Mouse (Mus musculus) neural tube, embryonic 13.5 days (tissue): Measurements from ENCODE around the gene Msi2. TPM values are rescaled to one million over a fixed set of nuclear protein-coding genes. Genes with fewer than 3 reads are reported as not detected.

Experiments
- ATAC-seq: fragments of 200-750 bp; cut with Nextera tagmentation; 2 replicates; pipeline ENCODE4 v1.8.0; 2017; ENCODE audit warnings: low read depth, mild to moderate bottlenecking, moderate TSS enrichment, moderate library complexity
- H3K27ac ChIP-seq: fragments of 300-500 bp; sonication (generic); replicated peaks from 2 replicates; pipeline ENCODE4 v1.5.1; 2015; ENCODE audit warnings: moderate library complexity, mild to moderate bottlenecking, inconsistent platforms
- H3K27me3 ChIP-seq: fragments of 300-500 bp; sonication (generic); 2 replicates; pipeline ENCODE4 v1.6.1; 2015; ENCODE audit warnings: mild to moderate bottlenecking, inconsistent platforms
- H3K36me3 ChIP-seq: fragments of 300-500 bp; sonication (generic); 2 replicates; pipeline ENCODE4 v1.6.1; 2015; ENCODE audit warnings: mild to moderate bottlenecking, inconsistent platforms
- H3K4me1 ChIP-seq: fragments of 300-500 bp; sonication (generic); replicated peaks from 2 replicates; pipeline ENCODE4 v1.6.1; 2015; ENCODE audit warnings: inconsistent platforms
- H3K4me2 ChIP-seq: fragments of 300-500 bp; sonication (generic); 2 replicates; pipeline ENCODE4 v1.6.1; 2015; ENCODE audit warnings: inconsistent platforms, mild to moderate bottlenecking, moderate library complexity
- H3K4me3 ChIP-seq: fragments of 300-500 bp; sonication (generic); 2 replicates; pipeline ENCODE4 v1.5.1; 2015; ENCODE audit warnings: mild to moderate bottlenecking, inconsistent platforms
- H3K9ac ChIP-seq: fragments of 300-500 bp; sonication (generic); 2 replicates; pipeline ENCODE4 v1.6.1; 2015; ENCODE audit warnings: moderate library complexity, mild to moderate bottlenecking, inconsistent platforms
- H3K9me3 ChIP-seq: fragments of 300-500 bp; sonication (generic); 2 replicates; pipeline ENCODE4 v1.6.1; 2016; ENCODE audit warnings: inconsistent platforms
- WGBS: fragments of 180-500 bp; shearing (Covaris S2); methylation state at CpG from one replicate; pipeline ENCODE4 v1.1.7; 2015; 5-methylcytosine and 5-hydroxymethylcytosine counted together
- polyA plus RNA-seq: library from polyadenylated mRNA; unstranded; fragments of >200 nt; fragmentation: Nextera tagmentation; extraction: Ambion mirVana; gene quantifications from 2 replicates; pipeline ENCODE4 v1.2.1, GENCODE M21; 2015

The Msi2 gene
- polyA plus RNA-seq, 1 experiment from 2014 or later, result 20.9 TPM

DNA sequence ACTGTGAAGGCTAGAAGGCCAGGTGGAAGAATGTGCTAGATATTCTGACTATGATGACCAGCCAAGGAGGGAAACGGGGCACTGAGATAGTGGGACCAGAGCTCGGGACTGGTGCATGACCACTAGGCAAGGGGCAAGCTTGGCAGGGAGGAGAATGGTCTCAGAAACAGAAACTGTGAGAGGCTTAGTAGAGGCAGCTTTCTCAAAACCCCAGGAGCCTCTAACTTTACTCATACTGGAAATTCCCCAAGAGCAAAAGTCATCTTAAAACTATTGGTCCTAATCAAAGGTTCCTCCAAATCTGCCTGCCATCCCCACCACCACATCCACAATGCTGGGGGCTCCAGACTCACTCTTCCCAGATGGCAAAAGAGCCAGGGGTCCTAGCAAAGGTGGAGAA, 181.5 kb downstream of the Msi2 start:
- no peaks in the 10 kb centered on the region for H3K36me3 ChIP-seq
- no peak overlapping the region for H3K4me3 ChIP-seq
- H3K4me2 ChIP-seq, result no peak overlapping the region
- 98% methylated on average over 2 of the region's 2 CpGs for WGBS
- H3K27ac ChIP-seq, result peak overlapping the region; percentile 68
- H3K27me3 ChIP-seq, result no peaks in the 10 kb centered on the region
- ATAC-seq, result no peak
- peaks cover 82% of the 10 kb centered on the region for H3K4me1 ChIP-seq
- H3K9me3 ChIP-seq, result no peaks in the 10 kb centered on the region
- no peak overlapping the region for H3K9ac ChIP-seq

DNA sequence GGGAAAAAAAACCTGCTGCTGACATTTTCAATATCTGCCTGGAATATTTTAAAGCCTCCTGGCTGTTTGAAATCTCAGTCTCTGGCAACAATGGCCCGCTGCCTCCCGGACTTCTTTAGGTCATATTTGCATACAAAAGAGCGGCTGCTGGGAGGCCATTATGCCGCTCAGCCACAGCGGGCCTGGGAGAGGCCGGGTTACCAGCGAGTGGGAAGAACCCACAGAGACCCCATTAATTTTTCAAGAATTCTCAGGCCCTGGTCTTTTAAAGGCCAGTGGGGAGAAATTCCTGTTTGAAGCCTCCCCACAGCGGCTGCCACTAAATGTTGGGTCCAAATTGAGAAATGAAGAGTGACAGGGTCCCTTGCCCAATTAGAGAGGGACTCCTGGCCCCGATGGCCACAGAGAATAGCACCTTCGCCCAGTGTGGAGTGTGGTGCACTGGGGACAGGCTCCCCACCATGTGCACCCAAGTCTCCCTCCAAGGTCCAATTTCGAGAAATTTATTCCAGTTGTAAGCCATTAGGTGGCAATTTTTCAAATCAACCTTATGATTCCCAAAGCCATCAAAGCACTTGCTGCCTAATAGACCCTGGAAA, 183.9 kb downstream of the Msi2 start:
- Histone ChIP-seq H3K27me3 (no peaks in the 10 kb centered on the region), H3K4me1 (peaks cover 66% of the 10 kb centered on the region), H3K27ac (peak overlapping the region; percentile 74), H3K4me2 (peak overlapping the region; percentile 15; the same call in 1 of the 2 replicates), H3K36me3 (no peaks in the 10 kb centered on the region), H3K4me3 (no peak overlapping the region), H3K9me3 (no peaks in the 10 kb centered on the region), H3K9ac (0 out of 2 replicates have a peak overlapping the region, but pooled peaks have one; percentile 6)
- ATAC-seq, result no peak
- WGBS, result 7% methylated on average over 11 of the region's 11 CpGs

DNA sequence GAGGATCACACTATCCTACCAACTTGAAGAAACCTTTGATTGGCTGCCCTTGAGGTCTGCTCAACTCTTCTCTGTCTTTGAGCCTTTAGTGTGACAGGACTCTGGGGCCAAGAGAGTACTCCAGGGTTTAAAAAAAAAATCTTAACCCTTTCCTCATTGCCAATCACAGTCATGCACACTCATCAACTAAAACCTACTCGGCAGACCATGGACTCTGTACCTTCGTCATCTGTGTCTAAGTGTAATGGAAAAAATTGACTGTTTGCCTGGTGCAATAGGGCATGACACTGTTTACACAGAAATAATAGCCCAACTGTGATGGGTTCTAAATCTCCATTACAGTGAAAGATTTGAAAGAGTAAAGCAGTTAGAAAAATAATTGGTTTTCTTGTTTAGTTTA, 186.3 kb downstream of the Msi2 start:
- H3K4me3 ChIP-seq, result no peak overlapping the region
- H3K36me3 ChIP-seq, result no peaks in the 10 kb centered on the region
- no peak for ATAC-seq
- 74% methylated on average over 2 of the region's 2 CpGs for WGBS
- peaks cover 66% of the 10 kb centered on the region for H3K4me1 ChIP-seq
- no peaks in the 10 kb centered on the region for H3K9me3 ChIP-seq
- no peaks in the 10 kb centered on the region for H3K27me3 ChIP-seq
- H3K9ac ChIP-seq, result no peak overlapping the region
- H3K4me2 ChIP-seq, result no peak overlapping the region
- H3K27ac ChIP-seq, result no peak overlapping the region

DNA sequence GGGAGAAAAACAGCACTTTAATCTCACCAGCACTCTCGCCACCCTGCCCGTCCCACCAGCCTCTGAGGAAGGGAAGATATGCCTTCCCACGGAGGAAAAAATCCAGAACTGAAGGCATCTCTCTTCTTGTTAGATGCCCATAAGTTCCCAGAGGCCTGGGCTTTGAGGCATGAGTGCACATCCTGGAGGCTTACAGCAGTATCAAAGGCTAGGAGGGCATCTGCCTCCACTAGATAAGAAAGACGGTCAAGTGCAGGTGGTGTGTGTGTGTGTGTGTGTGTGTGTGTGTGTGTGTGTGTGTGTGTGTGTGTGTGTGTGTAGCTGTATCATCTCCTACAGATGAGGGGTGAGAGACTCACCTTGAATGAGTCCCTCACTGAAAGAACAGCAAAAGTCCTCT, 188.3 kb downstream of the Msi2 start:
- H3K9me3 ChIP-seq, result no peaks in the 10 kb centered on the region
- peaks cover 66% of the 10 kb centered on the region for H3K4me1 ChIP-seq
- no peaks in the 10 kb centered on the region for H3K27me3 ChIP-seq
- H3K4me2 ChIP-seq, result no peak overlapping the region
- no peak for ATAC-seq
- no peak overlapping the region for H3K27ac ChIP-seq
- WGBS, result 87% methylated on average over 4 of the region's 4 CpGs
- no peak overlapping the region for H3K4me3 ChIP-seq
- H3K9ac ChIP-seq, result no peak overlapping the region
- no peaks in the 10 kb centered on the region for H3K36me3 ChIP-seq

DNA sequence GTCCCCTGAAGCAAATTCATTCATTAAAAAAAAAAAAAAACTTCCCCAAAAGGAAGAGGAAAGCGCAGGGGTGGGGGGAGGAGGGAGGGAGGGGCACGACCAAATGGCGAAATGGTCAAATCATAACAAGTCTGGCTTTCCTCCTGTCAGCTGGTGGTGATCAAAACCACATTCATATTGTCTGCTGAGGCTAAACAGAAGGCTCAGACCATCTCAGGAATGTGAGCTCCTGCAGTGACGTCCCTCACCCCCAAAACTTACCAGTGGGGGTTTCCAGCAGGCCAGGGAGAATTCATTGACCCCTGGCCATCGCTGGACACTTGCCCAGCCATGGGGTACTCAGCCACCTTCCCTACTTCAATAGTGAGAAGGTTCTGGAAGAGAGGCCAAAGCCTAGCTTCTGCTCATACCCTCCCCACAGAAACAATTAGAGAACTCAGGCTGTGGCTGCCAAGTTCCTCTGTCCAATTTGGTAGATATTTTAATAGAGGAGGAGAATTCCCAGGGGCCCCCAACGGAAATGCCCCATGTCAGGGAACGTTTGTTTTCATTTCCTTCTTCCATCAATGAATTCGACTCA, 189.7 kb downstream of the Msi2 start:
- H3K9me3 ChIP-seq, result no peaks in the 10 kb centered on the region
- H3K27ac ChIP-seq, result peak overlapping the region; percentile 43
- 35% methylated on average over 8 of the region's 8 CpGs for WGBS
- no peaks in the 10 kb centered on the region for H3K27me3 ChIP-seq
- no peaks in the 10 kb centered on the region for H3K36me3 ChIP-seq
- peaks cover 66% of the 10 kb centered on the region for H3K4me1 ChIP-seq
- no peak overlapping the region for H3K4me2 ChIP-seq
- no peak overlapping the region for H3K9ac ChIP-seq
- ATAC-seq, result no peak
- no peak overlapping the region for H3K4me3 ChIP-seq

DNA sequence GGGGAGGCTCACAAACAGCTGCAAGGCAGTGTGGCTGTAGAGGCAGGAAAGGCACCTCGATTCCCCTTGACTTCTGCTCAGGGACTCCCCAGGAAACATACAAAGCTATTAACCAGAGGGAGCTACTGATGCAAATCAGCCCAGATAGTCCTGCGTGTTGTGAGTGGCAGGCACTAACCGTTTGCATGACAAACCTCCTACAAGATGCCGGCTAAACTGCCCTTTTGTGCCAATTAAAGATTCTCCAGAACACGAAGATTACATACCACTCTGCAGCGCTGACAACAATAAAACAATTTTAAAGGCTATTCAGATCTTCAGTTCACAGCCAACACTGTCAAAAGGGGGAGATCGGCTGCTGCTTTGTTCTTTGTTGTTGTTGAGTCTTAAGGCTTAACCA, 191.6 kb downstream of the Msi2 start:
- ATAC-seq, result no peak
- Histone ChIP-seq H3K4me3 (no peak overlapping the region), H3K9me3 (no peaks in the 10 kb centered on the region), H3K27me3 (no peaks in the 10 kb centered on the region), H3K4me2 (no peak overlapping the region), H3K36me3 (no peaks in the 10 kb centered on the region), H3K9ac (peak overlapping the region; percentile 49), H3K27ac (peak overlapping the region; percentile 86), H3K4me1 (peaks cover 84% of the 10 kb centered on the region)
- WGBS, result 5% methylated on average over 7 of the region's 7 CpGs

DNA sequence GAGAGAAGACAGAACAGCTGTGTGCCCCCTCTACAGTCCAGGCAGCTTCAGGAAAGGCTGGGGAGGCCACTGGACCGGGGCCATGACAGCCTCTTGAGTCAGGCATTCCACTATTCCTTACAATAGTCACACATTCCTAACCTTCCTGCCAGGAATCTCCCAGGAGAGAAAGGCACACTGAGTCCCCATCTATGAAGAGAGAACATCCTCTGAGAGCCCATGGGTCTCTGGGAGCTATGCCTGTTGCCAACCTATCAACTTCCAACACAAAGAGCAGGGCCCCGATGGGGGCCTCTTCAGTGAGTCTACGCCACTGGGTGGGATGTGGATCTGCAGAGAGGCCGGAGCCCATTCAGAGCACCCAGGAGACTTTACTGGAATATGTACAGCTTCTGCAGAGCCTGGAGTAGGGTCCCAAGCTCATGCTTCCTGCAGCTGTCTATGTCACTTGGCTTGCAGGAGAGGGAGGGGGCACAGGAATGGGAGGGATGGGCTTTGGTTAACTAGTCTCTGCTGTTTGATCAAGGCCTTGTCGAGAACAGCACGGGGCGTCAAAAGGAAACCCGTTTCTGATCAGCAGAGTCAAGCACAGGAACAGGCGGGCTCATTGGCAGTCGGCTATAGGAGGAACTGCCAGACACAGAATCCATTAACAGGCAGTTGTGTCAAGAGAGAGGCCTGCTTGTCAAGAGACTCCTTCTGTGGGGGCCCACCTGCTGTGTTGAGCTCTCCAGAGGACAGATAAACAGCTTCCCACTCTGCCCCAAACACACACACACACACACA, 193.3 kb downstream of the Msi2 start:
- WGBS, result 24% methylated on average over 10 of the region's 10 CpGs
- no peak overlapping the region for H3K4me3 ChIP-seq
- no peak overlapping the region for H3K9ac ChIP-seq
- peaks cover 100% of the 10 kb centered on the region for H3K4me1 ChIP-seq
- H3K27ac ChIP-seq, result peak overlapping the region; percentile 86
- no peaks in the 10 kb centered on the region for H3K36me3 ChIP-seq
- H3K4me2 ChIP-seq, result no peak overlapping the region
- ATAC-seq, result peak; percentile 55
- no peaks in the 10 kb centered on the region for H3K27me3 ChIP-seq
- no peaks in the 10 kb centered on the region for H3K9me3 ChIP-seq

DNA sequence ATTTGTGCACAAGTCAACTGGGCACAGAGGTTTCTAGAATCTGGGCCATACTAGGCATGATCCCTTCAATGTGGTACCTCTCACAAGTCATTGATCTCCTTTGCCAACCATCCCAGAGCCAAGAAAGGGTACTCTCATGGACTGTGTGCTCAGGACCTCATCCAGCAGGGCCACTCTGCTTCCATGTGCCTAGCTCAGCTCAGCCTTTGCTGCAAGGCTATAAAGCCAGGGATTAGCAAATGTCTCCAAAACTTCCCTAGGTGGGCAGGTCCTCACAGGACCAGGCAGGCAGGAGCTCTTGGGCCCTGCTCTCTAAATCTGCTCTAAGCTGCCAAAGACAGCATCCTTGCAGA, 193.9 kb downstream of the Msi2 start:
- Histone ChIP-seq H3K27ac (peak overlapping the region; percentile 86), H3K36me3 (no peaks in the 10 kb centered on the region), H3K4me1 (peaks cover 95% of the 10 kb centered on the region), H3K4me2 (no peak overlapping the region), H3K9ac (no peak overlapping the region), H3K4me3 (no peak overlapping the region), H3K9me3 (no peaks in the 10 kb centered on the region), H3K27me3 (no peaks in the 10 kb centered on the region)
- ATAC-seq, result no peak

DNA sequence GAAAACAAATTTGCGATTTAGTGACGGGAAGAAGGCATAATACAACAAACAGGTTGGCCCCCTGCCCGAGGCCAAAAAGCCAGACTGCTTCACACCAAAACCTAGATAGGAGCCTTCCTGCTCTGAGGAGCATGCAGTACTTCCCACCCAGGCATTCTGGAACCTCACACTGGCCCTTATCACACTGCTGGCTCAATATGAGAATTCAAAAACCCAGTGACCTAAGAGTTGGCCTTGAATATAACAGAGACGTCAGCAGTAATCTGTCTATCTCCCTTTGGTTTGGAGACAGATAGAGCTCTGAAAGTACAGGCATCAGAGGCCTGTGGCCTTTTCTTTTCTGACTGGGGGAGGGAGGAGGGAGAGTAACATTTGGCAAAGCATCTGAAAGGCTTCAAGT, 194.4 kb downstream of the Msi2 start:
- no peaks in the 10 kb centered on the region for H3K36me3 ChIP-seq
- no peak overlapping the region for H3K9ac ChIP-seq
- peaks cover 90% of the 10 kb centered on the region for H3K4me1 ChIP-seq
- no peak overlapping the region for H3K4me3 ChIP-seq
- WGBS, result 53% methylated on average over 4 of the region's 4 CpGs
- H3K9me3 ChIP-seq, result no peaks in the 10 kb centered on the region
- H3K4me2 ChIP-seq, result no peak overlapping the region
- H3K27me3 ChIP-seq, result no peaks in the 10 kb centered on the region
- no peak for ATAC-seq
- H3K27ac ChIP-seq, result peak overlapping the region; percentile 86

DNA sequence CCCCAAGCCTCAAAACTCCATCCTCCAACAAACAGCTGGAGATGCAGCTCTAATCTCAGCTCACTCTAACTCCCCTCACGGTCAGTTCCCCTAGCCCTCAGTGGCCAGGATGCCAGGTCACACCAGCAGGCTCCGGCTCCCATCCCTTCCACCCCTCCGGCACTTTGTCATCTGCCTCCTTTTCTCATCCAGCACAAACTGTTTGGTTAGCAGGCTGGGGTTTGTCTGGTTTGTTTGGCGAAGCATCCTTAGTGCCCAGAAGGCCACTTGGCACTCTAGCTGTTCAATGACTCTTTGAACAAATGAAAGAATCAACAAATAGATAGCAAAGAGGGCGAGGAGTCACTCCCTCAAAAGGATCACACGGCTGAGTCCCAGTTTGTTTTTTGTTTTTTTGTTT, 194.8 kb downstream of the Msi2 start:
- Histone ChIP-seq H3K4me3 (no peak overlapping the region), H3K9me3 (no peaks in the 10 kb centered on the region), H3K4me1 (peaks cover 86% of the 10 kb centered on the region), H3K36me3 (no peaks in the 10 kb centered on the region), H3K27me3 (no peaks in the 10 kb centered on the region), H3K9ac (no peak overlapping the region), H3K27ac (peak overlapping the region; percentile 86), H3K4me2 (no peak overlapping the region)
- ATAC-seq, result no peak
- WGBS, result 65% methylated on average over 6 of the region's 6 CpGs

DNA sequence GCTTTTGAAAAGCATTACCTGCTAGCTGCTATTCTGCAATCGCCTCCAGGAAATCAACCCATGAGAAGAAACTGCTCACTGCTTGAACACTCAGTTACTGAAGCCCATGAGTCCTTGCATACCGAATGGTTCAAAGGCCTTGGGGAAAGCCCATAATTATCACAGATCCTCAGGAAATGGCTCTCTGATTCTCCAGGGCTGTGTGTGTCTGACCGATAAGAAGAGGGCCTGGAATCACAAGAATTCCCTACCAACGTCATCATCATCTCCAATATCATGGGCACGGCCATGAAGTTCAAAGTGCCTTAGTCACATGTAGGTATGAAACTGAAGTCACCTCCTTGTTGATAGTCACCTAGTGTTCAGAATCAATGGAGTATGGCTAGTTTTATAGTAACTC, 196.2 kb downstream of the Msi2 start:
- Histone ChIP-seq H3K4me3 (no peak overlapping the region), H3K36me3 (no peaks in the 10 kb centered on the region), H3K4me1 (peaks cover 80% of the 10 kb centered on the region), H3K9ac (no peak overlapping the region), H3K9me3 (no peaks in the 10 kb centered on the region), H3K4me2 (no peak overlapping the region), H3K27me3 (no peaks in the 10 kb centered on the region), H3K27ac (no peak overlapping the region)
- ATAC-seq, result no peak
- 83% methylated on average over 5 of the region's 5 CpGs for WGBS

DNA sequence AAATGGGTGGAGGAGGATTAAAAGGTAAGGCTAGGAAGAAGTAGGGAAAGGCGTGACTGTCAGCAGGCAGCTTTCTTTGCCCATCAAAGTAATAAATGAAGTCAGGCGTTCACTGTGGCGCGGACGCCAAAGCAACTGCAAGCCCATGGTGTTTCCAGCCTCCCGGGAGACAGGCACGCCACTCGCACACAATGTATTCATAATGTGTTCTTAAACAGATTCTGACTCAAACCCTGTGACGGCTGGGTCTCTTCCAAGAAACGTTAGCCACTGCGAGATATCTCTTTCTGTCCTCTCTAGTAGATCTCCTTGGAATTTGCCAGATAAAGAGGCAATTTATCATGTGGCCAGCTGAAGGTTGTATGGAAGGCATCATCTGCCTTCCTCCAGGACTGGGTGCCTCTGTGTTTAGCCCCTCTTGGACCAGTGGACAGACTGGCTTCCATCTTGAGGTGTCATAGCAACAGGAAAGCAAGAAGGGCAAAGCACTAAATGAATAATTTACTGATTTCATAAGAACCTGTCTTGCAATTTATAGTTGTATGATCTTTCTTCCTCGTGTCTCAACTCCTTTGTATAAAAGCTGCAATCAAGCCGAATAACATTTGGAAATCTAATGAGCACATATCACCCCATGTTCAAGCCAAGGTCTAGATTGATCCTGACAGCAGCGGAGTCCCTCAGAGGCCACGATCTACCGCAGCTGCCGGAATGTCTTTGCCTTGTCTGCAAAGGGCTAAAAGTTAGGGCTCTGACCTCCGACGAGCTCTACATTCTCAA, 197.2 kb downstream of the Msi2 start:
- H3K4me3 ChIP-seq, result no peak overlapping the region
- 42% methylated on average over 19 of the region's 19 CpGs for WGBS
- no peaks in the 10 kb centered on the region for H3K9me3 ChIP-seq
- H3K4me1 ChIP-seq, result peaks cover 80% of the 10 kb centered on the region
- H3K9ac ChIP-seq, result no peak overlapping the region
- no peak for ATAC-seq
- no peak overlapping the region for H3K4me2 ChIP-seq
- no peaks in the 10 kb centered on the region for H3K27me3 ChIP-seq
- no peaks in the 10 kb centered on the region for H3K36me3 ChIP-seq
- peak overlapping the region; percentile 59 for H3K27ac ChIP-seq
